Comparison of ENCODE assay signal across 8 mouse cellular contexts in genomic region chr15:78634095-78634737, GRCm38 (mm10). TPM values are rescaled to one million over a fixed set of nuclear protein-coding genes. Genes with fewer than 3 reads are reported as not detected.
DNase-seq lines count a peak whose midpoint lies in the region; ATAC-seq and TF ChIP-seq lines count a peak whose summit lies in the region.

No protein-coding gene starts in this region.

- no peaks in the 10 kb centered on the region for H3K27me3 ChIP-seq in kidney, postnatal 0 days (ENCODE audit: insufficient read depth, low read length)
- H3K27me3 ChIP-seq in kidney, embryonic 16.5 days (ENCODE audit: insufficient read depth, low read length): no peaks in the 10 kb centered on the region
- no peaks in the 10 kb centered on the region for H3K27me3 ChIP-seq in embryonic facial prominence, embryonic 11.5 days (ENCODE audit: control insufficient read depth, insufficient read depth, low read length)
- H3K27me3 ChIP-seq in myocyte (ENCODE audit: control insufficient read depth, insufficient read depth, insufficient read length): no peaks in the 10 kb centered on the region

- H3K27ac ChIP-seq in kidney, postnatal 0 days: no peak overlapping the region
- H3K27ac ChIP-seq in kidney, embryonic 16.5 days (ENCODE audit: low read length): no peak overlapping the region
- no peak overlapping the region for H3K27ac ChIP-seq in embryonic facial prominence, embryonic 11.5 days (replicated peaks; ENCODE audit: low read depth, low read length)
- peak overlapping the region; percentile 70; the same call in 1 of the 2 replicates for H3K27ac ChIP-seq in layer of hippocampus, adult 2 months

- no peaks in the 10 kb centered on the region for H3K36me3 ChIP-seq in kidney, postnatal 0 days (ENCODE audit: insufficient read depth, low read length)
- no peaks in the 10 kb centered on the region for H3K36me3 ChIP-seq in kidney, embryonic 16.5 days (ENCODE audit: insufficient read depth, low read length)
- H3K36me3 ChIP-seq in embryonic facial prominence, embryonic 11.5 days (replicated peaks; ENCODE audit: control insufficient read depth, insufficient read depth, low read depth, low read length): no peaks in the 10 kb centered on the region
- H3K36me3 ChIP-seq in myocyte (ENCODE audit: control insufficient read depth, insufficient read depth): no peaks in the 10 kb centered on the region

- no peaks in the 10 kb centered on the region for H3K4me1 ChIP-seq in kidney, postnatal 0 days (replicated peaks; ENCODE audit: insufficient read depth, low read length)
- H3K4me1 ChIP-seq in kidney, embryonic 16.5 days (ENCODE audit: insufficient read depth, low read length): peaks cover 13% of the 10 kb centered on the region; the same call in 1 of the 2 replicates
- H3K4me1 ChIP-seq in embryonic facial prominence, embryonic 11.5 days (ENCODE audit: control insufficient read depth, insufficient read depth, low read length): no peaks in the 10 kb centered on the region

- DNase-seq in kidney, postnatal 0 days (ENCODE audit: low spot score): peak; percentile 39
- DNase-seq in embryonic facial prominence, embryonic 11.5 days (ENCODE audit: low spot score): peak; percentile 87
- DNase-seq in layer of hippocampus, adult 2 months (ENCODE audit: low spot score in 2 of 2): peak; percentile 55 to 80
- no peak for DNase-seq in spleen, adult 12 weeks (ENCODE audit: low spot score)
- no peak for DNase-seq in lung, postnatal 36 days

- H3K9ac ChIP-seq in kidney, postnatal 0 days (ENCODE audit: low read depth, low read length): no peak overlapping the region
- no peak overlapping the region for H3K9ac ChIP-seq in kidney, embryonic 16.5 days (replicated peaks; ENCODE audit: low read length)
- no peak overlapping the region for H3K9ac ChIP-seq in embryonic facial prominence, embryonic 11.5 days (replicated peaks; ENCODE audit: low read length)

- peak; percentile 17; the same call in 1 of the 2 replicates for TF ChIP-seq CTCF in kidney, postnatal 0 days (IDR thresholded peaks at IDR 0.05; ENCODE audit: low read depth)
- no peak for TF ChIP-seq CTCF in layer of hippocampus, adult 2 months (conservative IDR thresholded peaks at IDR 0.05)

- H3K4me2 ChIP-seq in kidney, postnatal 0 days (ENCODE audit: low read length): no peak overlapping the region
- H3K4me2 ChIP-seq in kidney, embryonic 16.5 days (replicated peaks; ENCODE audit: low read depth, low read length): no peak overlapping the region
- H3K4me2 ChIP-seq in embryonic facial prominence, embryonic 11.5 days (ENCODE audit: low read depth, low read length): no peak overlapping the region
- peak overlapping the region; percentile 59 for H3K4me2 ChIP-seq in myocyte (ENCODE audit: low read depth)

- no peak overlapping the region for H3K4me3 ChIP-seq in kidney, postnatal 0 days (replicated peaks; ENCODE audit: low read depth, low read length)
- H3K4me3 ChIP-seq in kidney, embryonic 16.5 days (ENCODE audit: low read length): no peak overlapping the region
- H3K4me3 ChIP-seq in embryonic facial prominence, embryonic 11.5 days (ENCODE audit: low read depth, low read length): no peak overlapping the region
- no peak overlapping the region for H3K4me3 ChIP-seq in layer of hippocampus, adult 2 months
- H3K4me3 ChIP-seq in myocyte: no peak overlapping the region

- H3K79me2 ChIP-seq in myocyte (ENCODE audit: control insufficient read depth, insufficient read depth): no peaks in the 10 kb centered on the region

- no peak overlapping the region for H3ac ChIP-seq in myocyte (ENCODE audit: control insufficient read depth, insufficient read length)

- WGBS in kidney, postnatal 0 days: 35% methylated on average over 10 of the region's 10 CpGs
- whole genome bisulfite sequencing in kidney, embryonic 16.5 days: 32% methylated on average over 10 of the region's 10 CpGs
- WGBS in embryonic facial prominence, embryonic 11.5 days: 31% methylated on average over 10 of the region's 10 CpGs

- no peak for TF ChIP-seq POLR2A in myocyte (IDR thresholded peaks at IDR 0.05; ENCODE audit: insufficient read length, low read depth)

- no peak for ATAC-seq in kidney, postnatal 0 days (replicated peaks; ENCODE audit: low FRiP score, low read depth)
- no peak for ATAC-seq in kidney, embryonic 16.5 days (ENCODE audit: low FRiP score, low TSS enrichment)
- ATAC-seq in embryonic facial prominence, embryonic 11.5 days (replicated peaks; ENCODE audit: insufficient number of reproducible peaks, low FRiP score, low TSS enrichment, low read depth): no peak; the same call in 1 of the 2 replicates
- no peak for ATAC-seq in cerebellum, adult (ENCODE audit: insufficient number of reproducible peaks, low FRiP score, low TSS enrichment)

- H3K9me3 ChIP-seq in kidney, postnatal 0 days (replicated peaks; ENCODE audit: low read length): no peaks in the 10 kb centered on the region
- H3K9me3 ChIP-seq in kidney, embryonic 16.5 days (ENCODE audit: low read length): no peaks in the 10 kb centered on the region
- no peaks in the 10 kb centered on the region for H3K9me3 ChIP-seq in embryonic facial prominence, embryonic 11.5 days (replicated peaks; ENCODE audit: control insufficient read depth, low read length)

TF ChIP-seq in myocyte, 11 proteins besides CTCF, POLR2A, EP300 and RAD21:
- TF ChIP-seq REST (IDR thresholded peaks at IDR 0.05; ENCODE audit: insufficient read depth, insufficient read length) (no peak), MYOD1 (IDR thresholded peaks at IDR 0.05; ENCODE audit: control insufficient read depth in 1 of 3, insufficient read length in 2 of 3, low read depth in 2 of 3) (peak in 2 of 3 experiments; percentile 86 to 87)
TF ChIP-seq in myocyte: peak in this region for 1.

RNA-seq across cellular contexts. Expression of gene Cyth4, which starts 37.4 kb away (rescaled TPM):
- 5.4 and 6.2 TPM in 2 replicates for polyA plus RNA-seq in kidney, postnatal 0 days (2015; fragmentation: Nextera tagmentation; extraction: Ambion mirVana)
- 7.7 and 8.3 TPM in 2 replicates for polyA plus RNA-seq in kidney, embryonic 16.5 days (2015; fragmentation: Nextera tagmentation; extraction: Ambion mirVana)
- polyA plus RNA-seq in embryonic facial prominence, embryonic 11.5 days (2014; fragmentation: Nextera tagmentation; extraction: Ambion mirVana): 2.1 and 4.2 TPM in 2 replicates
- 10 to 100 TPM; 24.7 to 25.2 TPM for total RNA-seq in layer of hippocampus, adult 2 months (2021)
- 0.10 TPM for polyA plus RNA-seq in myocyte (2012; fragmentation: generic; extraction: Trizol)

Comparison
In these comparisons a context has a peak if more than half of its experiments do, and no peak if none do; other contexts are left out.
1. DNase-seq: peak in kidney, postnatal 0 days (single experiment), embryonic facial prominence, embryonic 11.5 days (single experiment) and layer of hippocampus, adult 2 months (2 of 2); none in spleen, adult 12 weeks (single experiment) and lung, postnatal 36 days (single experiment).